Mouse (Mus musculus) spleen, adult 10 weeks (tissue): ENCODE data around the gene Gm19935. TPM values are rescaled to one million over a fixed set of nuclear protein-coding genes. Genes with fewer than 3 reads are reported as not detected.

ENCODE experiments used
- polyA plus RNA-seq: library from polyadenylated mRNA; stranded (reverse); fragments of 350-450 nt; fragmentation: Illumina TruSeq; extraction: RNeasy Lipid Tissue Mini Kit (QIAGEN cat#74804); gene quantifications from one replicate; pipeline ENCODE4 v1.2.3, GENCODE M21; 2015; ENCODE audit warnings: low replicate concordance; ENCODE audit not compliant: insufficient read depth

The Gm19935 gene
- polyA plus RNA-seq = not detected

GRCm38 (mm10) chr8:90817293-90817692, at the start of gene Gm19935:
Gene Gm19935, minus strand, starts transcription at chr8:90817393.

GRCm38 (mm10) chr8:90828181-90828986, 11.2 kb upstream of the Gm19935 start, which contains the start of gene Chd9:
Gene Chd9, plus strand, starts transcription at chr8:90828352.

Other genes with a start within 250 kb of the Gm19935 start
- 134 TPM for gene Chd9, start 11.0 kb upstream of the Gm19935 start, polyA plus RNA-seq